Mouse (Mus musculus) embryonic stem cell, embryonic (primary cell): Measurements from ENCODE around the gene Taok3.

Experiments
- CTCF ChIA-PET, 4 experiments: fragments of 300-600 bp in 2 of 4; fragments of 350-600 bp in 2 of 4; sonication (Branson Sonifier 250); formaldehyde crosslinking; loops; one replicate each; lab custom pipeline; 2022; ENCODE audit warnings: inconsistent platforms in 2 of 4; lab: Charles Lee
- POLR2A ChIA-PET, 4 experiments: fragments of 300-600 bp in 2 of 4; fragments of 350-600 bp in 2 of 4; sonication (Branson Sonifier 250); formaldehyde crosslinking; loops; one replicate each; lab custom pipeline; 2022; ENCODE audit warnings: antibody characterized with exemption in 4 of 4, inconsistent platforms in 1 of 4; lab: Charles Lee

Taok3 gene

GRCm38 (mm10) chr5:117149054-117149942, 29.4 kb downstream of the Taok3 start:
- ChIA-PET POLR2A (no interaction called here), CTCF (interaction anchor here in 1 of 4 experiments (0.6 kb wide), 1 partner anchor 140 kb away, joined by 3 read pairs; no protein-coding TSS in a partner anchor)

GRCm38 (mm10) chr5:117150068-117150467, 30.1 kb downstream of the Taok3 start:
- ChIA-PET CTCF (interaction anchor here in 1 of 4 experiments (0.6 kb wide), 1 partner anchor 91 kb away, joined by 3 read pairs; no protein-coding TSS in a partner anchor), POLR2A (interaction anchor here in 2 of 4 experiments (0.5 to 0.6 kb wide), 2 partner anchors 15 to 43 kb away, joined by 3 read pairs; no protein-coding TSS in a partner anchor)

- POLR2A ChIA-PET = interaction anchor here in 2 of 4 experiments (0.6 to 1.6 kb wide), 3 partner anchors 12 to 33 kb away, joined by 3 read pairs; no protein-coding TSS in a partner anchor
- CTCF ChIA-PET = interaction anchor here in 2 of 4 experiments (0.7 to 1.8 kb wide), 7 partner anchors 9 to 152 kb away, joined by 3 to 5 read pairs (median 3); no protein-coding TSS in a partner anchor
Observed at GRCm38 (mm10) chr5:117152944-117153343, 33.0 kb downstream of the Taok3 start.

GRCm38 (mm10) chr5:117153527-117154091, 33.7 kb downstream of the Taok3 start:
- POLR2A ChIA-PET = interaction anchor here in 2 of 4 experiments (0.6 to 1.6 kb wide), 4 partner anchors 13 to 32 kb away, joined by 3 read pairs; no protein-coding TSS in a partner anchor

GRCm38 (mm10) chr5:117158335-117159018, 38.5 kb downstream of the Taok3 start:
- ChIA-PET POLR2A (interaction anchor here in 2 of 4 experiments (0.6 to 1.3 kb wide), 3 partner anchors 12 to 52 kb away, joined by 3 to 4 read pairs (median 3); no protein-coding TSS in a partner anchor), CTCF (interaction anchor here in 1 of 4 experiments (0.6 kb wide), 2 partner anchors 102 to 1230 kb away, joined by 4 to 5 read pairs; no protein-coding TSS in a partner anchor)

More at GRCm38 (mm10) chr5:117153527-117154091, 33.7 kb downstream of the Taok3 start:
- CTCF ChIA-PET = interaction anchor here in 3 of 4 experiments (0.6 to 1.8 kb wide), 12 partner anchors 9 to 152 kb away, joined by 3 to 5 read pairs (median 3); no protein-coding TSS in a partner anchor

GRCm38 (mm10) chr5:117159326-117159725, 39.4 kb downstream of the Taok3 start:
- POLR2A ChIA-PET = interaction anchor here in 2 of 4 experiments (0.7 to 1.3 kb wide), 4 partner anchors 15 to 751 kb away, joined by 3 read pairs; no protein-coding TSS in a partner anchor
- CTCF ChIA-PET = interaction anchor here in 1 of 4 experiments (0.6 to 1.0 kb wide), 3 partner anchors 12 to 65 kb away, joined by 3 read pairs; no protein-coding TSS in a partner anchor

GRCm38 (mm10) chr5:117159805-117160291, 39.9 kb downstream of the Taok3 start:
- ChIA-PET CTCF (interaction anchor here in 3 of 4 experiments (0.6 to 1.4 kb wide), 7 partner anchors 9 to 65 kb away, joined by 3 to 4 read pairs (median 3); no protein-coding TSS in a partner anchor), POLR2A (interaction anchor here in 3 of 4 experiments (0.6 to 1.6 kb wide), 8 partner anchors 15 to 1059 kb away, joined by 3 to 5 read pairs (median 3); partner anchors contain the start of gene Taok3 (in 1 of the 3))

GRCm38 (mm10) chr5:117160499-117160898, 40.6 kb downstream of the Taok3 start:
- ChIA-PET CTCF (interaction anchor here in 3 of 4 experiments (0.6 to 1.4 kb wide), 4 partner anchors 8 to 45 kb away, joined by 3 to 4 read pairs (median 4); no protein-coding TSS in a partner anchor), POLR2A (interaction anchor here in 3 of 4 experiments (0.6 to 1.6 kb wide), 7 partner anchors 25 to 1060 kb away, joined by 3 to 5 read pairs (median 3); partner anchors contain the start of gene Taok3 (in 1 of the 3))

- ChIA-PET CTCF (interaction anchor here in 1 of 4 experiments (1.4 to 1.8 kb wide), 2 partner anchors 10 to 48 kb away, joined by 3 to 5 read pairs; no protein-coding TSS in a partner anchor), POLR2A (interaction anchor here in 1 of 4 experiments (0.7 kb wide), 1 partner anchor 15 kb away, joined by 4 read pairs; no protein-coding TSS in a partner anchor)
Observed at GRCm38 (mm10) chr5:117163790-117164189, 43.9 kb downstream of the Taok3 start.

- POLR2A ChIA-PET = no interaction called here
- CTCF ChIA-PET = interaction anchor here in 1 of 4 experiments (1.4 kb wide), 1 partner anchor 49 kb away, joined by 3 read pairs; no protein-coding TSS in a partner anchor
Observed at GRCm38 (mm10) chr5:117164516-117164915, 44.6 kb downstream of the Taok3 start.

- CTCF ChIA-PET = interaction anchor here in 1 of 4 experiments (1.4 kb wide), 1 partner anchor 50 kb away, joined by 3 read pairs; no protein-coding TSS in a partner anchor
- POLR2A ChIA-PET = no interaction called here
Observed at GRCm38 (mm10) chr5:117164923-117165322, 45.0 kb downstream of the Taok3 start.

GRCm38 (mm10) chr5:117165946-117166345, 46.0 kb downstream of the Taok3 start:
- ChIA-PET CTCF (interaction anchor here in 1 of 4 experiments (0.7 kb wide), 1 partner anchor 114 kb away, joined by 5 read pairs; no protein-coding TSS in a partner anchor), POLR2A (no interaction called here)

GRCm38 (mm10) chr5:117166811-117167365, 47.0 kb downstream of the Taok3 start:
- ChIA-PET CTCF (no interaction called here), POLR2A (interaction anchor here in 1 of 4 experiments (1.0 to 1.7 kb wide), 2 partner anchors 16 to 25 kb away, joined by 3 read pairs; no protein-coding TSS in a partner anchor)

- POLR2A ChIA-PET = interaction anchor here in 1 of 4 experiments (1.7 kb wide), 1 partner anchor 24 kb away, joined by 3 read pairs; no protein-coding TSS in a partner anchor
Observed at GRCm38 (mm10) chr5:117168351-117169100, 48.6 kb downstream of the Taok3 start.

GRCm38 (mm10) chr5:117174057-117174456, 54.1 kb downstream of the Taok3 start:
- POLR2A ChIA-PET = no interaction called here

More at GRCm38 (mm10) chr5:117168351-117169100, 48.6 kb downstream of the Taok3 start:
- CTCF ChIA-PET = interaction anchor here in 3 of 4 experiments (0.5 to 0.9 kb wide), 5 partner anchors 8 to 187 kb away, joined by 3 to 4 read pairs (median 3); no protein-coding TSS in a partner anchor

More at GRCm38 (mm10) chr5:117174057-117174456, 54.1 kb downstream of the Taok3 start:
- CTCF ChIA-PET = interaction anchor here in 2 of 4 experiments (0.7 to 1.3 kb wide), 2 partner anchors 10 to 11 kb away, joined by 3 to 4 read pairs; no protein-coding TSS in a partner anchor
